Mouse (Mus musculus) left cerebral cortex, adult 8-10 months (tissue): ENCODE data around the gene Ppara. TPM values are rescaled to one million over a fixed set of nuclear protein-coding genes. Genes with fewer than 3 reads are reported as not detected.

Experiments
- DNase-seq, 2 experiments: peaks; one replicate each; pipeline ENCODE4 v3.0.0; 2022; ENCODE audit warnings: low spot score in 2 of 2
- total RNA-seq, 4 experiments: library from RNA; stranded (reverse); gene quantifications; 2 replicates each; pipeline ENCODE4 v1.2.4; 2022

The Ppara gene
- total RNA-seq, 4 experiments from 2014 or later: 2.8 to 3.6 (median 3.3) TPM

- no peak for DNase-seq
Measured at GRCm38 (mm10) chr15:85728224-85728623, 6.6 kb upstream of the Ppara start.

- no peak for DNase-seq
Measured at GRCm38 (mm10) chr15:85729256-85729655, 5.5 kb upstream of the Ppara start.

GRCm38 (mm10) chr15:85730027-85730426, 4.8 kb upstream of the Ppara start:
- DNase-seq: no peak

GRCm38 (mm10) chr15:85731885-85732603, 2.7 kb upstream of the Ppara start:
- DNase-seq: no peak

GRCm38 (mm10) chr15:85732604-85732968, 2.2 kb upstream of the Ppara start:
- DNase-seq: no peak

GRCm38 (mm10) chr15:85733686-85734085, 1.1 kb upstream of the Ppara start:
- DNase-seq: no peak

GRCm38 (mm10) chr15:85734148-85734547, 635 bp upstream of the Ppara start:
- DNase-seq: no peak

- peak; percentile 54 to 76 for DNase-seq
Measured at GRCm38 (mm10) chr15:85735063-85735835, 466 bp downstream of the Ppara start.

- no peak for DNase-seq
Measured at GRCm38 (mm10) chr15:85735836-85736190, 1.0 kb downstream of the Ppara start.

- no peak for DNase-seq
Measured at GRCm38 (mm10) chr15:85736506-85736905, 1.7 kb downstream of the Ppara start.

- no peak for DNase-seq
Measured at GRCm38 (mm10) chr15:85738416-85738815, 3.6 kb downstream of the Ppara start.

- DNase-seq: no peak
Measured at GRCm38 (mm10) chr15:85738939-85739338, 4.2 kb downstream of the Ppara start.

- no peak for DNase-seq
Measured at GRCm38 (mm10) chr15:85742608-85743007, 7.8 kb downstream of the Ppara start.

- no peak for DNase-seq
Measured at GRCm38 (mm10) chr15:85743946-85744345, 9.2 kb downstream of the Ppara start.

- DNase-seq: no peak
Measured at GRCm38 (mm10) chr15:85746178-85746577, 11.4 kb downstream of the Ppara start.

- DNase-seq: no peak
Measured at GRCm38 (mm10) chr15:85746671-85747070, 11.9 kb downstream of the Ppara start.

- DNase-seq: no peak
Measured at GRCm38 (mm10) chr15:85747951-85748350, 13.2 kb downstream of the Ppara start.

- DNase-seq: no peak
Measured at GRCm38 (mm10) chr15:85748466-85748865, 13.7 kb downstream of the Ppara start.

GRCm38 (mm10) chr15:85749141-85749540, 14.4 kb downstream of the Ppara start:
- no peak for DNase-seq

GRCm38 (mm10) chr15:85750115-85750514, 15.3 kb downstream of the Ppara start:
- no peak for DNase-seq

GRCm38 (mm10) chr15:85752655-85753054, 17.9 kb downstream of the Ppara start:
- DNase-seq: no peak

- no peak for DNase-seq
Measured at GRCm38 (mm10) chr15:85754033-85754650, 19.4 kb downstream of the Ppara start.
